Mouse (Mus musculus) lung, adult 2 months (tissue): ENCODE data around the gene Otud3.

Experiments
- CTCF ChIP-seq: fragments of 200-500 bp; IDR thresholded peaks from 2 replicates; pipeline ENCODE4 v1.5.1; 2011; ENCODE audit warnings: mild to moderate bottlenecking, low read length, control low read depth; ENCODE audit not compliant: insufficient read depth
- POLR2A ChIP-seq: fragments of 200-500 bp; IDR thresholded peaks from 2 replicates; pipeline ENCODE4 v1.6.1; 2011; ENCODE audit warnings: low read depth, mild to moderate bottlenecking, control low read depth, low read length, borderline replicate concordance; ENCODE audit errors: extremely low read depth

- TF ChIP-seq CTCF (no peak), POLR2A (no peak)
Observed at GRCm38 (mm10) chr4:138882179-138882578, 31.6 kb downstream of the Otud3 start.
